Mouse (Mus musculus) limb, embryonic 10.5 days (tissue): ENCODE results near the gene Gsta1. TPM values are rescaled to one million over a fixed set of nuclear protein-coding genes. Genes with fewer than 3 reads are reported as not detected.
"Not testable (repeated sequence)": the region's sequence is repeated elsewhere in the genome, so short reads cannot be mapped to it uniquely, and the experiment has no call there.

Source experiments
- DNase-seq: peaks from one replicate; pipeline ENCODE4 v3.0.0-alpha.2; 2017; ENCODE audit warnings: low spot score
- H3K27ac ChIP-seq: fragments of 300-500 bp; sonication (generic); 2 replicates; pipeline ENCODE4 v1.5.1; 2016; ENCODE audit warnings: mild to moderate bottlenecking
- H3K27me3 ChIP-seq: fragments of 300-500 bp; sonication (generic); 2 replicates; pipeline ENCODE4 v1.6.1; 2016; ENCODE audit warnings: low read depth, mild to moderate bottlenecking; ENCODE audit not compliant: poor library complexity, severe bottlenecking
- H3K36me3 ChIP-seq: fragments of 300-500 bp; sonication (generic); 2 replicates; pipeline ENCODE4 v1.6.1; 2016; ENCODE audit warnings: mild to moderate bottlenecking, moderate library complexity
- H3K4me1 ChIP-seq: fragments of 300-500 bp; sonication (generic); 2 replicates; pipeline ENCODE4 v1.6.1; 2016
- H3K4me3 ChIP-seq: fragments of 300-500 bp; sonication (generic); 2 replicates; pipeline ENCODE4 v1.5.1; 2016; ENCODE audit warnings: mild to moderate bottlenecking, moderate library complexity
- H3K9me3 ChIP-seq: fragments of 300-500 bp; sonication (generic); replicated peaks from 2 replicates; pipeline ENCODE4 v1.6.1; 2016; ENCODE audit warnings: mild to moderate bottlenecking
- WGBS: fragments of 180-500 bp; shearing (Covaris S2); methylation state at CpG from one replicate; pipeline ENCODE4 v1.1.7; 2016; 5-methylcytosine and 5-hydroxymethylcytosine counted together
- polyA plus RNA-seq: library from polyadenylated mRNA; unstranded; fragments of >200 nt; fragmentation: Nextera tagmentation; extraction: Ambion mirVana; gene quantifications from 2 replicates; pipeline ENCODE4 v1.2.1, GENCODE M21; 2016

Gsta1 gene
- polyA plus RNA-seq, 1 experiment from 2014 or later = not detected

DNA sequence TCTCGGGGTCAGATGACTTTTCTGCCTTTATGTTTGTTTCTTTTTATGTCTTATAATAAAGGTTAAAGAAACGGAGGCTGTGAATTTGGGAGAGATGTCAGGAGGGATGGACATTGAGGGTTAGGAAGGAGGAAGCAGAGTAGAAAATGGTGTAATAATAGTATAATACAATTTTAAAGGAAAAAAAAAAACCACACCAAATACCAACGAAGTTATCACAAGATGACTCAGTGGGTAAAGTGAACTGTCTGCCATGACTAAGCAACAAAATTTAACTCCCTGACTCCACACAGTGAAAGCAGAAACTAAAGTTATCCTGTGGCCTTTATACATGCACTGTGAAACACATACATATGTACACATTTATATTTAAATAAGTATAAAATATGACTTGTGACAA is 40.5 kb downstream of the Gsta1 start:
- H3K4me3 ChIP-seq, H3K9me3 ChIP-seq, H3K36me3 ChIP-seq, H3K4me1 ChIP-seq, DNase-seq, H3K27me3 ChIP-seq, H3K27ac ChIP-seq: not testable (repeated sequence)
- WGBS = 91% methylated on average over 3 of the region's 3 CpGs

DNA sequence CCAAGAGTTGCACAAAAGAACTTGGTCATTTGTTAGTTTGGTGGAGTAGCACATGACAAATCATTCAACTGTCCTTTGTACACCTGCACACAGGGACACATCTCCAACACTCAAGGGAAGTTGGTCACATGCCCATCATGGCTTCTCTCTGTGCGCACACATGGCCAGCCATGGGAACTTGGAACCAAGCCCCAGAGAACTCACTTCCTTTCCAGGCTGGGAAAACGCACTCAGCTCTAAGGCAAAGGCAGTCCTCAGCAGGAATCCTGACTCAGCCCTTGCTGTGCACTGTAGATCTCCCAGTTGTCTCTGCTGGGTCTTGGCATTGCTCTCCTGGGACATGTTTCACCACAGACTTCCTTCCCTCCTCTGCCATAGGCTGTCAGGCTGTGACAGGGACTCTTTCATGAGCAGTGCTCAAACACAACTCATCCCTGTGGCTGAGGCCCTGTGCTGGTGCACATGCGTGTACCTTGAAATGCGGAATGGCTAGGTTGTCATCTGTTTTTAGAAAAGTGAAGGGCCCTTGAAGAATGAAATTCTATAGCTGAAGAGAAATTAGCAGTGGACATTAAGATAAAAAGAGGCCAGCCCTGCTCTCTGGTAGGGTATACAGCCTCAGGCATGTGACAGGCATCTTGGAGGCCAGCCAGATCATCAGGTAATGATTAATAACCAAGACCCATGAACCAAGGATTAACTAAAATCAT is 51.7 kb downstream of the Gsta1 start:
- DNase-seq = not testable (repeated sequence)

DNA sequence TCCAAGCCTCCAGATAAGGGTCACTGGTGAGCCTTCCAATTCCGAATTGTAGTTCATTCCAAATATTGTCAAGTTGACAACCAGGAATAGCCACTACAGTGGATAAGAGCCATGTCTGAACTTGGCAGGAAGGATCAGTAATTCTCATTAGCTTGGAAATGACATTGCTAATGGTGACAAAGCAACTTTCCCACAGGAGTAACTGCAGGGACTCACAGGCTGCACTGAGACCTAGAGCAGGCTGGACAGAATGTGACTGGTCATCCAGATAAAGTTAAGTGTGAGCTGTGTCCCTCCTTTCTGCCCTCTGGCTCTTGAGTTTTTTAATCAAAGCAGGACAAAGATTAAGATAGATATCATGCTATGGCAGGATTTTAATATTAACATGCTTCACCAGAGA is 58.6 kb downstream of the Gsta1 start:
- WGBS = 89% methylated on average over 1 of the region's 1 CpGs
- H3K27ac ChIP-seq, H3K36me3 ChIP-seq: not testable (repeated sequence)

More for the DNA sequence above, 51.7 kb downstream of the Gsta1 start:
- not testable (repeated sequence) for H3K36me3 ChIP-seq, H3K4me1 ChIP-seq, H3K9me3 ChIP-seq, H3K27me3 ChIP-seq, H3K4me3 ChIP-seq, H3K27ac ChIP-seq
- 91% methylated on average over 4 of the region's 4 CpGs for WGBS

DNA sequence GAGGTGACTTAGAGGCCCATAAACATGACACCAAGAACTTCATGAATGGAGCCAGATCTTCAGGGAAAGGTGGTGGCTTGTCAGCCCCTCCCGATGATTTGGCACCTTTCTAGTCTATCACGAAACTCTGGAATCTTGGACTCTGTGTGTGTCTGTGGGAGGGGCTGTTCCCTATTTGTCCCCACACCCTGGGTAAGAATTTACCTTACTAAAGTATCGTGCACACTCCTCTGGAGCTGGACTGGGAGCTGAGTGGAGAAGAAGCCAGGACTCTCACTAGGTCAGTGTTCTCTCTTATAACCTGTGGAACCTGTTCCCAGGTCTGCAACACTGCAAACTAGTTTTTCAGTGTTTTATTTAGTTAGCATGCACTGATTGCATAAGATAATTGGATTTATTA is 59.3 kb downstream of the Gsta1 start, which contains the start of gene Gm10639:
Gm10639 (plus strand) TSS at position 201 of the 400 bp plus-strand sequence.
- not testable (repeated sequence) for DNase-seq, H3K4me3 ChIP-seq, H3K9me3 ChIP-seq, H3K4me1 ChIP-seq, H3K27me3 ChIP-seq, H3K27ac ChIP-seq, H3K36me3 ChIP-seq
- WGBS = 87% methylated on average over 3 of the region's 3 CpGs

More for the DNA sequence above, 58.6 kb downstream of the Gsta1 start:
- H3K9me3 ChIP-seq, DNase-seq, H3K4me3 ChIP-seq, H3K4me1 ChIP-seq, H3K27me3 ChIP-seq: not testable (repeated sequence)

Other genes starting within 250 kb of the Gsta1 start
- gene Gcm1, start 178.7 kb upstream of the Gsta1 start, polyA plus RNA-seq = not detected in 2 replicates
- 22.2 and 25.5 TPM in 2 replicates for gene Fbxo9, start 121.6 kb upstream of the Gsta1 start, polyA plus RNA-seq
- gene Ick, start 121.5 kb upstream of the Gsta1 start, polyA plus RNA-seq = 46.7 and 47.4 TPM in 2 replicates
- gene Gsta4, start 47.9 kb upstream of the Gsta1 start, polyA plus RNA-seq = 89.0 and 114 TPM in 2 replicates
- gene Gm3776, start 26.5 kb downstream of the Gsta1 start, polyA plus RNA-seq = not detected in 2 replicates
- not detected in 2 replicates for gene Gm10639, start 59.3 kb downstream of the Gsta1 start, polyA plus RNA-seq
- not detected in 2 replicates for gene Omt2a, start 84.1 kb downstream of the Gsta1 start, polyA plus RNA-seq
- not detected in 2 replicates for gene Omt2b, start 96.9 kb downstream of the Gsta1 start, polyA plus RNA-seq
- gene Gsta2, start 125.1 kb downstream of the Gsta1 start, polyA plus RNA-seq = not detected in 2 replicates
- gene Dppa5a, start 137.5 kb downstream of the Gsta1 start, polyA plus RNA-seq = not detected in 2 replicates
- gene Ooep, start 148.1 kb downstream of the Gsta1 start, polyA plus RNA-seq = 0.40 and 0.90 TPM in 2 replicates
- 0.15 and 0.18 TPM in 2 replicates for gene Ddx43, start 165.1 kb downstream of the Gsta1 start, polyA plus RNA-seq
- gene Cgas, start 212.6 kb downstream of the Gsta1 start, polyA plus RNA-seq = 0.34 and 0.45 TPM in 2 replicates
- 23.8 and 25.9 TPM in 2 replicates for gene Mto1, start 217.6 kb downstream of the Gsta1 start, polyA plus RNA-seq
- 0.73 and 1.2 TPM in 2 replicates for gene Gm17324, start 218.1 kb downstream of the Gsta1 start, polyA plus RNA-seq